Mouse (Mus musculus): ENCODE results near the gene Gm20767. TPM values are rescaled to one million over a fixed set of nuclear protein-coding genes. Genes with fewer than 3 reads are reported as not detected.
"Not testable (repeated sequence)": the region's sequence is repeated elsewhere in the genome, so short reads cannot be mapped to it uniquely, and the experiment has no call there.

Gene Gm20767
- polyA plus RNA-seq (2015; fragmentation: Nextera tagmentation; extraction: Ambion mirVana): not detected in 2 replicates

DNA sequence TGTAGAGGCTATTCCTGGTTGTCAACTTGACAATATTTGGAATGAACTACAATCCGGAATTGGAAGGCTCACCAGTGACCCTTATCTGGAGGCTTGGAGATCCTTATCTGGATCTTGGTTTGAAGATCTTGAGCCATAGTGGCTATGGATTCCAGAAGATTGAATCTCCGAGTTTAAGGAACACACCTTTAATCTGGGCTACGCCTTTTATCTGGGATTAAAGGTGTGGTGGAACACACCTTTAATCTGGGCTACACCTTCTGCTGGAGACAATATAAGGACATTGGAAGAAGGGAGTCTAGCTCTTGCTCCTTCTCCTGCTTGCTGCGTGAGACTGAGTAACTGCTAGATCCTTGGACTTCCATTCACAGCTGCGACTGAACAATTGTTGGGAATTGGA lies at the start of gene Gm20767:
Gene Gm20767, plus strand, starts transcription at position 301 of the 400 bp plus-strand sequence.
- 36% methylated on average over 2 of the region's 5 CpGs for WGBS (ENCODE audit: insufficient replicate concordance)
- H3K9ac ChIP-seq; DNase-seq; H3K4me2 ChIP-seq; H3K36me3 ChIP-seq; H3K9me3 ChIP-seq (replicated peaks); H3K4me1 ChIP-seq (replicated peaks); H3K4me3 ChIP-seq (replicated peaks); H3K27me3 ChIP-seq; H3K27ac ChIP-seq; ATAC-seq (ENCODE audit: low read depth): not testable (repeated sequence)

GRCm38 (mm10) chr13:120092950-120093349 lies 47.1 kb upstream of the Gm20767 start:
- H3K9ac ChIP-seq; H3K27me3 ChIP-seq; H3K4me1 ChIP-seq (replicated peaks); DNase-seq; ATAC-seq (ENCODE audit: low read depth); H3K4me3 ChIP-seq (replicated peaks); H3K4me2 ChIP-seq; H3K9me3 ChIP-seq (replicated peaks); H3K36me3 ChIP-seq; H3K27ac ChIP-seq: not testable (repeated sequence)
- no CpG with 5 or more reads among the region's 13 CpGs for WGBS (ENCODE audit: insufficient replicate concordance)

DNA sequence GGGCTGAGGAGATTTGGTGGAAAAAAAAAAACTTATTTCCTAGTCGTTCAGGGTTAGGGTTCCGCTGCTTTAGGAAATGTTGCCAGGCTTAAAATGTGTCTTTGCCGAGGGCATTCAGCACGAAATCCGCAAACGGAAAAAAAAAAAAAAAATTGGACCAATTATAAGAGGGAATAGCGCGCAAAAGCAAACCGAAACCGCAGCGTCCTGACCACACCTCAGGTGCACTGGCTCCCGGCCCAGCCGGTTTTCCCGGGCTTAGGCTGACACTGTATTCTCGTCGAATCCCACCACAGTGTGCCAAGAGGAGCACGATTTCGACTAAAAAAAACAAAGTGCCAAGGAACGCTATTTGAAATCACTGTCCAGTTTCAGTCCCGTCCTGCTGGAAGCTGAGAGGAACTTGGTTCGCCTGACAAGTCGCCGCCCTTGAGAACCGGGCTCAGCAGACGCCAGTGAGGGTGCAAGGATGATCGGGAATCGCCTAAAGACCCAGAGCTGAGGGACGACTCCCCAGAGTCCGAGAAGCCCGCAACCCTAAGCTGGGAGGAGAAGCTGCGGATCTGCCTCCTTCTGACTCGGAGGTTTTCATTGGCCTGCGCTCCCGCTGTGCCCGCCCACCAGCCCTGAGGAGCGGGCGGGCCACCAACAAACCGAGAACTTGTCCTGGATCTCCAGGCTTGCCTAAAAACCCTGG lies 43.7 kb upstream of the Gm20767 start:
- not testable (repeated sequence) for ATAC-seq (ENCODE audit: low read depth); H3K9me3 ChIP-seq (replicated peaks); H3K27me3 ChIP-seq; H3K9ac ChIP-seq; DNase-seq; H3K27ac ChIP-seq; H3K36me3 ChIP-seq; H3K4me1 ChIP-seq (replicated peaks)
- Histone ChIP-seq H3K4me2 (peak overlapping the region; percentile 36), H3K4me3 (replicated peaks) (peak overlapping the region; percentile 28; the same call in 1 of the 2 replicates)
- WGBS (ENCODE audit: insufficient replicate concordance): 2% methylated on average over 25 of the region's 38 CpGs

DNA sequence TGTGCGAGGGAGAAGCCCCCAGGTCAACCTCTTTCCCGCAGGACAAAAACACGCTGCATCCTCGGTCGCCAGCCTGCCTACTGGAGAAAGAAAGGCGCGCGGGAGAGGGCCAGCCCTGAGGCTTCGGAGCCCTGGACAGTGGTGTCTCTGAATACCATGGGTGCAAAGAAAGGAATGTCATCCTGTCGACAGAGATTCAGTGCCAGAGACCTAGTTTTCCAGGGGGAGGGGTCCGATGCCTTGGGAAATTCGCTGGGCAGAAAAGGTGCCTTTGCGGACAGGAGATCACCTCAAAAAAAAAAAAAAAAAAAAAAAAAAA lies 43.1 kb upstream of the Gm20767 start:
- not testable (repeated sequence) for ATAC-seq (ENCODE audit: low read depth); H3K27ac ChIP-seq; H3K9me3 ChIP-seq (replicated peaks); DNase-seq; H3K36me3 ChIP-seq; H3K9ac ChIP-seq; H3K4me2 ChIP-seq; H3K4me3 ChIP-seq (replicated peaks); H3K4me1 ChIP-seq (replicated peaks); H3K27me3 ChIP-seq
- 2% methylated on average over 6 of the region's 13 CpGs for WGBS (ENCODE audit: insufficient replicate concordance)

DNA sequence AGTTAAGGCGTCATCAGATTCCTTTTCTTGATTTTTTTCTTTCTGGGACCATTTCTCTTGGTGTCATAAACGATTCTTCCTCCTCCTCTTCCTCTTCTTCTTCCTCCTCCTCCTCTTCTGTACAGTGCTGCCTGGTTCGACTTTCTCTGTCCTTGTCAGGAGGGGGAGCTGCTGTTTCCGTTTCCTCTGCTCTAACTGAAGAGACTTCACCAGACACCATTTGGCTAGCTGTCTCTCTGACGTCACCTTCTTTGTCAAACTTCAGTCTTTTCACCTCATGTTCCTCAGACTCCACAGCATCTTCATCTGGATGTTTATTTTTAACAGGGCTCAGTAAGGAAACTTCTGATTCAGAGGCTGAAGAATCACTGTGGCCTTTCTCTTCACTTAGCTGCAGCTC lies 40.7 kb upstream of the Gm20767 start:
- not testable (repeated sequence) for H3K4me2 ChIP-seq; H3K9ac ChIP-seq; H3K36me3 ChIP-seq; ATAC-seq (ENCODE audit: low read depth); H3K4me3 ChIP-seq (replicated peaks); H3K4me1 ChIP-seq (replicated peaks); DNase-seq; H3K9me3 ChIP-seq (replicated peaks); H3K27me3 ChIP-seq; H3K27ac ChIP-seq
- no CpG with 5 or more reads among the region's 5 CpGs for WGBS (ENCODE audit: insufficient replicate concordance)

GRCm38 (mm10) chr13:120106504-120106903 lies 33.5 kb upstream of the Gm20767 start:
- H3K27ac ChIP-seq; ATAC-seq (ENCODE audit: low read depth); H3K36me3 ChIP-seq; H3K4me1 ChIP-seq (replicated peaks); DNase-seq; H3K9ac ChIP-seq; H3K27me3 ChIP-seq; H3K9me3 ChIP-seq (replicated peaks); H3K4me2 ChIP-seq; H3K4me3 ChIP-seq (replicated peaks): not testable (repeated sequence)
- WGBS (ENCODE audit: insufficient replicate concordance): no CpG with 5 or more reads among the region's 5 CpGs

DNA sequence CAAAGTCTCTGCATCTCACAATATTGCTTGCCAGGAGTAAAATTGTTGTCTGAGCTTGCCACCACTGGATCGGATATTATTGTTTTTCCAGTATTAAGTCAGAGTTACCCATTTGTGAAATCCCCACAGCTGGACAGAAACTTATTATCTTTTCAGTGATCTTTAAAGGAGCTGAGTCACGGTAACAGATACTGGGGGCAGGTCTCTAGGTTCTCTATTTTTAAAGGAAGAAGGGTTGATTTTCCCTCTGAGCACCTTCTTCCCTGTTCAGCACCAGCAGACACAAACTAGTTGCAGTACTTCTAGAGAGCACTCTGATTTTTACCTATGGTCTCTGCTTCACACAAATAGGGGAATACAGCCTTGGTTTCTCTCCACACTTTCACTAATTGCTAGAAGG lies 33.0 kb upstream of the Gm20767 start:
- not testable (repeated sequence) for H3K4me2 ChIP-seq; H3K27me3 ChIP-seq; H3K36me3 ChIP-seq; ATAC-seq (ENCODE audit: low read depth); H3K9me3 ChIP-seq (replicated peaks); H3K9ac ChIP-seq; H3K4me1 ChIP-seq (replicated peaks); H3K27ac ChIP-seq; DNase-seq; H3K4me3 ChIP-seq (replicated peaks)
- whole genome bisulfite sequencing (ENCODE audit: insufficient replicate concordance): 61% methylated on average over 2 of the region's 2 CpGs

DNA sequence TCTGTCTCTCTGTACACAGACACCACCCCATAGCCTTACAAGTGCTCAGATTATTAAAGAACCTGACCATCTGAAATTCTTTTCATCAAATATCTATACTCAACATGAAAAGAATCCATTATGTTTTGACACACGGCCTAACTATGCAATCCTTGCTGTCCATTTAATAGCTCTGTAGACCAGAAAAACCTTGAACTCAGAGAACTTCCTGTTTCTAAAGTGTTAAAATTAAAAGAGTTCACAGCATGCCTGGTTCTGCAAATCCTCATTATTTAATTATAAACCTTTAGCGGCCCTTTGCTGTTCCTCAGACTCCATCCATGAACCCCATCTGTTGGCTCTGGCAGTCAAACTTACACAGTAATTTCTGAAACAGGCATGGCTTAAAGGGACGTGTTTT lies 2.3 kb downstream of the Gm20767 start:
- H3K36me3 ChIP-seq; H3K9ac ChIP-seq; H3K4me2 ChIP-seq; H3K4me1 ChIP-seq (replicated peaks); H3K9me3 ChIP-seq (replicated peaks); H3K27me3 ChIP-seq; H3K27ac ChIP-seq; ATAC-seq (ENCODE audit: low read depth); DNase-seq; H3K4me3 ChIP-seq (replicated peaks): not testable (repeated sequence)
- 51% methylated on average over 2 of the region's 3 CpGs for WGBS (ENCODE audit: insufficient replicate concordance)

DNA sequence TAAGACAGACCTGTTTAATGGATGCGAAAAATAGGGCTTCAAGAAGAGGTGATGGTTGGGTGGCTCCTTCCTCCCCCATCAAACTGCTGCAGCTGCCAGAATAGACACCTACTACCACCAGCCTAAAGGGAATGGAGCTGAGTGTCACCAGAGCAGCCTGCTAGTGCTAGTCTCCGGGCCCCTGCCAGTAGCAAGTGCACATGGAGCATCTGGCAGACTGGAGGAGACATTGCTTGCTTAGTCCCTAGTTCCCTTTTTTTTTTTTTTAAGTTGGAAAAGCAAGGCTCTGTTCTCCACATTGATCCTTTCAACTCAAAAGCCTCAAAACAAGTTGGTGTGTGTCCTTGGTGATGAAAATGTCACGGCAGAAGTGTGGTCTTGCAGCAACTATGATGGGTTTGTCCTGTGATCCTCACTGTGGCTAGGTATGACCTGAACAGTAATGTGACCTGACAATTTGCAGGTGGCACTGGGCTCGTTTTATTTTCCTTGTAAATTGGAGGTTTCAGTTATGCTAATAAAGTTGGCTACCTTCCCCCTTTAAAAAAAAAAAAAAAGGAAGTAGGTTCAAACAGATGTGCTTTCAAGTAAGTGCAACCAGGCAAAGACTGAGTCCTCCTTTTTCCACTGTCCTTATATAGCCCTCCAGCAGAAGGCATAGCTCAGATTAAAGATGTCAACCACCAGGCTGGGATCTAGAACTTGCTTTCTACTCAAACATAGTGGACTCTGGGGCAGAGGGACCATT lies 9.8 kb downstream of the Gm20767 start:
- H3K4me3 ChIP-seq (replicated peaks); H3K27ac ChIP-seq; ATAC-seq (ENCODE audit: low read depth); H3K9me3 ChIP-seq (replicated peaks); H3K4me1 ChIP-seq (replicated peaks); H3K36me3 ChIP-seq; H3K4me2 ChIP-seq; H3K9ac ChIP-seq; H3K27me3 ChIP-seq; DNase-seq: not testable (repeated sequence)
- WGBS (ENCODE audit: insufficient replicate concordance): 38% methylated on average over 3 of the region's 4 CpGs

DNA sequence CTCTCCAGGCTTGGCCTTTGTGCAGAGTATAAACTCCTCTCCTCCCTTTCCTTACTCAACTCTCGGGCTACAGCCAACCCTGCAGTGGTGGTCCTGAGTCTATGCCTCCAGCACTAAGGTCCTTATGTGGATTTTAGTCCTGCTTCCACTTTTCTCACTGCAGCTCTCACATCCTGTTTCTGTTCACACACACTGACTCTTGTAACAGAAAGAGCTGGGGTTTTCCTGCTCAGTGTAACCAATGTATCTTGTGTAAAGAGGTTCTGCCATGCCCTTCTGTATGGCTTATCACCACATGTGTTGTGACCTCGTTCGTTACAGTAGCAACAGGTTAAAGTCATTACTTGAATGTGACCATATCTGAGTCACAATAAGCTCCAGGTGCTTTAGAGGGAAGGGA lies 10.5 kb downstream of the Gm20767 start:
- not testable (repeated sequence) for ATAC-seq (ENCODE audit: low read depth)

DNA sequence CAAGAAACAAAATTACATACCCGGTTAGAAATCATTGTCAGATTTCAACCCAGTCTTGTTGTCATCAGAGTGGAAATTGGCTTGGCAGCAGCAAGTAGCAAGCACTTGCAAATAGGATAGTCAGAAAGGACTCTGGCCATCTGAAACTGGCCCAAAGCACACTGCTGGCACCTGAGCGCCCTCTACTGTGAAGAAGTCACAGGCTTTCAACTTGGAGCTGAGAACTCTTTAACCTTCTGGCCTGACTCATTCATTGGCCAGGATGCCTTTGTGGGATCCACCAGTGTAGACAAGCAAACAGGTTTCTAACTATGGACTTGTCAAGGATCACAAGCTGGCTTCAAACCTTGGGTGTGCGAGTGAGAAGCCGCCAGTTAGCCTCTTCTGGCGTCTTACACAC lies 28.3 kb downstream of the Gm20767 start:
- not testable (repeated sequence) for H3K9me3 ChIP-seq (replicated peaks); H3K4me2 ChIP-seq; DNase-seq; H3K36me3 ChIP-seq; ATAC-seq (ENCODE audit: low read depth); H3K27ac ChIP-seq; H3K4me3 ChIP-seq (replicated peaks); H3K27me3 ChIP-seq; H3K9ac ChIP-seq; H3K4me1 ChIP-seq (replicated peaks)
- WGBS (ENCODE audit: insufficient replicate concordance): 38% methylated on average over 5 of the region's 5 CpGs

More for the DNA sequence above, 10.5 kb downstream of the Gm20767 start:
- not testable (repeated sequence) for H3K9me3 ChIP-seq (replicated peaks); H3K27me3 ChIP-seq; DNase-seq; H3K27ac ChIP-seq; H3K4me1 ChIP-seq (replicated peaks); H3K4me2 ChIP-seq; H3K4me3 ChIP-seq (replicated peaks); H3K36me3 ChIP-seq; H3K9ac ChIP-seq
- 41% methylated on average over 3 of the region's 3 CpGs for WGBS (ENCODE audit: insufficient replicate concordance)

DNA sequence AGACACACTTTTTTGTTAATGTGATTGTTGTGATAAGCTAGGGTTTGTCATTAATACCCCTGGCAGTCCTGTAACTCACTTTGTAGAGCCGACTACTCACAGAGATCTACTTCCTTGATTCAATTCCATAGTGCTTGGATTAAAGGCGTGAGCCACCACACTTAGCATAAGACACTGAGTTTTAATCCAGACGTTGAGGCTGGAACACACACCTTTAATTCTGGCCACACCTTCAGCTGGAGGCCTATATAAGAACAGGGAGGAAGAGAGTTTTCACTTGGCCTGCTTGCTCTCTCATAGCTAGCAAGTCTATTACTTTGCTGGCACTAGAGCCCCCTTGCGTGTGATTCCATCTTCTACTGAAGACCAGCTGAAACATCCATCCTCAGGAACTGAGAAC lies 32.1 kb downstream of the Gm20767 start, which contains the start of gene Gm21818:
Gene Gm21818, plus strand, starts transcription at position 301 of the 400 bp plus-strand sequence.
- not testable (repeated sequence) for H3K4me1 ChIP-seq (replicated peaks); H3K9me3 ChIP-seq (replicated peaks); H3K36me3 ChIP-seq; H3K4me3 ChIP-seq (replicated peaks); H3K27ac ChIP-seq; H3K4me2 ChIP-seq; H3K27me3 ChIP-seq; H3K9ac ChIP-seq; DNase-seq; ATAC-seq (ENCODE audit: low read depth)
- WGBS (ENCODE audit: insufficient replicate concordance): 50% methylated on average over 4 of the region's 4 CpGs
